Mouse (Mus musculus) E14TG2a.4 (cell line): Measurements from ENCODE around the gene Dll1.

Experiments
- CTCF ChIP-seq: conservative IDR thresholded peaks from 2 replicates; pipeline ENCODE4 v1.5.1; 2014; ENCODE audit warnings: low read length
- NANOG ChIP-seq: IDR thresholded peaks from 2 replicates; pipeline ENCODE4 v1.6.1; 2014; ENCODE audit warnings: borderline replicate concordance, low read length, mixed read lengths
- POU5F1 ChIP-seq: IDR thresholded peaks from 2 replicates; pipeline ENCODE4 v1.6.1; 2014; ENCODE audit warnings: low read length, borderline replicate concordance

DNA sequence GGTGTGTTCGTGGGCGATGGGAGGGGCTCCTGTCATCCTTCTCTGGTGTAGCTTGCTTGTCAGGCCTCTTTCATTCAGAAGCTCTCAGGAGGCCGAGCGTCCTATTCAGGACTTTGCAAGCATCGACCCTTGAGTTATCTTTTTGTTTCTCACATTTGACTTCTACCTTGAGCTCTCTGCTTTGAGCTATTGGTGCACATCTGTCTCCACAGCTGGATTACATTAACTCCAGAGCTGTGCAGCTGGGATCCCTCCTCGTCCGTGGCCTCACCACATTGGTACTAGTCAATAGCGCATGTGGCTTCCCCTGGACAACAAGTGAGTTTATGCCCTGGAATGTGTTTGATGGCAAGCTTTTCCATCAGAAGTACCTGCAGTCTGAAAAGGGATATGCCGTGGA, 46.0 kb upstream of the Dll1 start:
- TF ChIP-seq CTCF (no peak), POU5F1 (no peak), NANOG (no peak)
